Mouse (Mus musculus): ENCODE results near the gene Ppm1m.

Gene Ppm1m

GRCm38 (mm10) chr9:106199535-106200272 lies at the start of gene Ppm1m:
Gene Ppm1m (minus strand): TSS chr9:106199746.
- 65% methylated on average over 18 of the region's 18 CpGs for WGBS

- WGBS, result 65% methylated on average over 19 of the region's 19 CpGs
These were observed 43.4 kb upstream of the Ppm1m start for GRCm38 (mm10) chr9:106242813-106243488.

GRCm38 (mm10) chr9:106241541-106242164 lies 42.1 kb upstream of the Ppm1m start:
- WGBS, result 82% methylated on average over 10 of the region's 10 CpGs

- 91% methylated on average over 10 of the region's 10 CpGs for WGBS
These were observed 38.3 kb upstream of the Ppm1m start for GRCm38 (mm10) chr9:106237878-106238277.

GRCm38 (mm10) chr9:106237401-106237800 lies 37.9 kb upstream of the Ppm1m start:
- 72% methylated on average over 8 of the region's 8 CpGs for WGBS

GRCm38 (mm10) chr9:106236818-106237211 lies 37.3 kb upstream of the Ppm1m start:
- WGBS, result 74% methylated on average over 3 of the region's 3 CpGs

- WGBS, result 85% methylated on average over 23 of the region's 23 CpGs
These were observed 36.7 kb upstream of the Ppm1m start for GRCm38 (mm10) chr9:106236156-106236817.

GRCm38 (mm10) chr9:106235194-106235830 lies 35.8 kb upstream of the Ppm1m start:
- 70% methylated on average over 23 of the region's 23 CpGs for WGBS

- WGBS, result 67% methylated on average over 6 of the region's 6 CpGs
These were observed 34.4 kb upstream of the Ppm1m start for GRCm38 (mm10) chr9:106233953-106234352.

GRCm38 (mm10) chr9:106232956-106233355 lies 33.4 kb upstream of the Ppm1m start:
- 69% methylated on average over 3 of the region's 3 CpGs for WGBS

- 80% methylated on average over 4 of the region's 4 CpGs for WGBS
These were observed 32.3 kb upstream of the Ppm1m start for GRCm38 (mm10) chr9:106231816-106232215.

GRCm38 (mm10) chr9:106231220-106231619 lies 31.7 kb upstream of the Ppm1m start:
- WGBS, result 72% methylated on average over 7 of the region's 7 CpGs

GRCm38 (mm10) chr9:106230734-106231106 lies 31.2 kb upstream of the Ppm1m start:
- 45% methylated on average over 3 of the region's 3 CpGs for WGBS

- WGBS, result 72% methylated on average over 9 of the region's 9 CpGs
These were observed 30.6 kb upstream of the Ppm1m start for GRCm38 (mm10) chr9:106230051-106230733.

GRCm38 (mm10) chr9:106227790-106228429 lies 28.4 kb upstream of the Ppm1m start:
- WGBS, result 85% methylated on average over 8 of the region's 8 CpGs

GRCm38 (mm10) chr9:106226151-106226682 lies 26.7 kb upstream of the Ppm1m start:
- 9% methylated on average over 34 of the region's 34 CpGs for WGBS

- 64% methylated on average over 24 of the region's 24 CpGs for WGBS
These were observed 26.1 kb upstream of the Ppm1m start for GRCm38 (mm10) chr9:106225469-106226150.

- WGBS, result 90% methylated on average over 4 of the region's 4 CpGs
These were observed 23.4 kb upstream of the Ppm1m start for GRCm38 (mm10) chr9:106222994-106223393.

GRCm38 (mm10) chr9:106222261-106222851 lies 22.8 kb upstream of the Ppm1m start, which contains the start of gene Tlr9:
Gene Tlr9 (plus strand): TSS chr9:106222598.
- 71% methylated on average over 4 of the region's 4 CpGs for WGBS
